13 mouse cellular contexts compared by ENCODE assay signal in genomic region chr2:103743536-103743935, GRCm38 (mm10). TPM values are rescaled to one million over a fixed set of nuclear protein-coding genes. Genes with fewer than 3 reads are reported as not detected.
DNase-seq lines count a peak whose midpoint lies in the region; ATAC-seq lines count a peak whose summit lies in the region.
"Had no signal": no experiment of that assay in that cellular context is flagged by ENCODE, and none has a peak within 500 bp of the region (broad histone marks: within the 10 kb centered on the region; RNA-seq: fewer than 3 reads in every experiment).

No protein-coding gene starts in this region.

- H3K4me1 ChIP-seq in hindbrain, embryonic 10.5 days (replicated peaks) = no peaks in the 10 kb centered on the region
- H3K4me1 ChIP-seq in hindbrain, embryonic 11.5 days (replicated peaks; ENCODE audit: control insufficient read depth, insufficient read depth, low read length) = no peaks in the 10 kb centered on the region
- H3K4me1 ChIP-seq: embryonic facial prominence, embryonic 12.5 days; limb, embryonic 10.5 days; neural tube, embryonic 13.5 days had no signal

- H3K27ac ChIP-seq in hindbrain, embryonic 10.5 days = 0 out of 2 replicates have a peak overlapping the region, but pooled peaks have one; percentile 9
- no peak overlapping the region for H3K27ac ChIP-seq in hindbrain, embryonic 11.5 days (ENCODE audit: low read depth, low read length)
- H3K27ac ChIP-seq: embryonic facial prominence, embryonic 12.5 days; liver, embryonic 13.5 days; neural tube, embryonic 13.5 days had no signal

- H3K36me3 ChIP-seq in hindbrain, embryonic 10.5 days = peaks cover 97% of the 10 kb centered on the region
- 0 out of 2 replicates have a peak, but pooled peaks cover 2% of the 10 kb centered on the region for H3K36me3 ChIP-seq in hindbrain, embryonic 11.5 days (ENCODE audit: control insufficient read depth, insufficient read depth, low read length)

- WGBS in hindbrain, embryonic 10.5 days = 94% methylated on average over 2 of the region's 2 CpGs
- WGBS in hindbrain, embryonic 11.5 days = 92% methylated on average over 2 of the region's 2 CpGs

- DNase-seq in hindbrain, embryonic 10.5 days (ENCODE audit: low spot score) = no peak
- no peak for DNase-seq in hindbrain, embryonic 11.5 days (ENCODE audit: low spot score)
- DNase-seq in testis, postnatal 10 days (ENCODE audit: low spot score) = peak; percentile 27
- no peak for DNase-seq in testis, postnatal 14 days (ENCODE audit: low spot score)
- DNase-seq in adrenal gland, postnatal 36 days = peak; percentile 64 to 68
- DNase-seq in MN1 (ENCODE audit: low spot score) = no peak
- DNase-seq in urinary bladder, postnatal 36 days (ENCODE audit: low spot score in 2 of 2) = no peak

- ATAC-seq in hindbrain, embryonic 11.5 days (ENCODE audit: low FRiP score) = no peak
- ATAC-seq: hindbrain, embryonic 16.5 days; lung, postnatal 0 days had no signal

- no peak overlapping the region for H3K4me2 ChIP-seq in hindbrain, embryonic 11.5 days (replicated peaks; ENCODE audit: low read depth, low read length)
- H3K4me2 ChIP-seq: embryonic facial prominence, embryonic 12.5 days; liver, embryonic 13.5 days; neural tube, embryonic 13.5 days had no signal

- H3K9me3 ChIP-seq in hindbrain, embryonic 10.5 days = no peaks in the 10 kb centered on the region
- no peaks in the 10 kb centered on the region for H3K9me3 ChIP-seq in hindbrain, embryonic 11.5 days (ENCODE audit: control insufficient read depth, low read length)
- H3K9me3 ChIP-seq: embryonic facial prominence, embryonic 12.5 days; limb, embryonic 10.5 days; liver, embryonic 13.5 days; neural tube, embryonic 13.5 days had no signal

- no peaks in the 10 kb centered on the region for H3K27me3 ChIP-seq in hindbrain, embryonic 10.5 days (ENCODE audit: insufficient read depth, poor library complexity, severe bottlenecking)
- no peaks in the 10 kb centered on the region for H3K27me3 ChIP-seq in hindbrain, embryonic 11.5 days (ENCODE audit: control insufficient read depth, insufficient read depth, low read length)
- H3K27me3 ChIP-seq: embryonic facial prominence, embryonic 12.5 days; liver, embryonic 13.5 days; neural tube, embryonic 13.5 days had no signal

- H3K4me3 ChIP-seq in hindbrain, embryonic 10.5 days = no peak overlapping the region
- H3K4me3 ChIP-seq in hindbrain, embryonic 11.5 days (ENCODE audit: low read depth, low read length) = no peak overlapping the region
- H3K4me3 ChIP-seq: embryonic facial prominence, embryonic 12.5 days; limb, embryonic 10.5 days; liver, embryonic 13.5 days; neural tube, embryonic 13.5 days had no signal

- no peak overlapping the region for H3K9ac ChIP-seq in hindbrain, embryonic 11.5 days (ENCODE audit: low read depth, low read length)
- H3K9ac ChIP-seq: embryonic facial prominence, embryonic 12.5 days; liver, embryonic 13.5 days; neural tube, embryonic 13.5 days had no signal

RNA-seq across cellular contexts. Expression of gene Nat10, which starts 17.5 kb away (rescaled TPM):
- polyA plus RNA-seq in hindbrain, embryonic 10.5 days (2016; fragmentation: Nextera tagmentation; extraction: Ambion mirVana) = 26.3 and 30.9 TPM in 2 replicates
- polyA plus RNA-seq in hindbrain, embryonic 11.5 days (2014; fragmentation: Nextera tagmentation; extraction: Ambion mirVana) = 21.5 and 22.7 TPM in 2 replicates
- total RNA-seq in adrenal gland, postnatal 36 days (2021) = 10 to 100 TPM; 34.4 to 37.3 TPM

RNA-seq across cellular contexts. Expression of gene Caprin1, which starts 53.9 kb away (rescaled TPM):
- 477 and 499 TPM in 2 replicates for polyA plus RNA-seq in hindbrain, embryonic 10.5 days (2016; fragmentation: Nextera tagmentation; extraction: Ambion mirVana)
- 610 and 653 TPM in 2 replicates for polyA plus RNA-seq in hindbrain, embryonic 11.5 days (2014; fragmentation: Nextera tagmentation; extraction: Ambion mirVana)
- total RNA-seq in adrenal gland, postnatal 36 days (2021) = 100 to 1,000 TPM; 433 to 467 TPM

Comparison
In these comparisons a context has a peak if more than half of its experiments do, and no peak if none do; other contexts are left out.
1. DNase-seq: peak in testis, postnatal 10 days (single experiment) and adrenal gland, postnatal 36 days (2 of 2); none in hindbrain, embryonic 10.5 days (single experiment), hindbrain, embryonic 11.5 days (single experiment), testis, postnatal 14 days (single experiment), MN1 (single experiment) and urinary bladder, postnatal 36 days (0 of 2).